Mouse (Mus musculus): ENCODE measurements around the gene Trp53. TPM values are rescaled to one million over a fixed set of nuclear protein-coding genes. Genes with fewer than 3 reads are reported as not detected.
"Not testable (repeated sequence)": the region's sequence is repeated elsewhere in the genome, so short reads cannot be mapped to it uniquely, and the experiment has no call there.

Gene Trp53
- total RNA-seq, 2 experiments from 2014 or later, result 38.0 to 39.1 TPM

DNA sequence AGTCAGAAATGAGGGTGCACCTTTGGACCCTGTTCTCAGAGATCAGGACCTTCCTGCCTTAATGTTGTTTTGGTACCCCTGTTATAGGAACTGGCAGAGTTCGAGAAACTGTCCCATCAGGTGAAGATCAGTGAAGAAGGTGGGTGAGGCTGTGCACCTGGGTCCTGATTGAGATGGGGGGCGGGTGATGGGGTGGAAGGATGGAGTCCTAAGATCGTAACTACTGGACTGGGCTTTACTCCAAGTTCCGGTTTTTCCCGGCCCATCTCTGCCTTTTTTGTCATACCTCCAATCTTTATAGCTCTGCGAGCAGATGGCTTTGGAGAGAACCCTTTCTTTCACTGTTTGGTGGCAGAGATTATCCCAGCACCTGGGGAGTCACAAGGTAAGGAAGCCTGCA is 42.2 kb downstream of the Trp53 start:
- DNase-seq, result peak; percentile 13
- intact Hi-C loops (cut with DNase I), result no loop called here

DNA sequence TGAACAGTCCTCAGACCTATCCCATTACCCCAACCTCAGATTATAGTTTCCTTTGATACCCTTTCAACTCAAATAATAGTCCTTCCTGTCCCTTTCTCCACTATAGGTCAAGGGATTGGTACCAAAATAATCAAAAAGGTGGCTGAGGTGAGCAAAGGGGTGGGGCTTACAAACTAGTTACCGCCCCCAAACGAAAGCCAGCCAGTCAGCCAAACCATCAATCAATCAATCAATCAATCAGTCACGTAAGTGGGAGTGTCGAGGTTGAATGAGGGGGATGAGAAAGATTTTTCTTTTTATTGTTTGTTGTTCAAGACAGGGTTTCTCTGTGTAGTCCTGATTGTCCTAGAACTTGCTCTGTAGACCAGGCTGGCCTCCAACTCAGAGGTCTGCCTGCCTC is 42.8 kb downstream of the Trp53 start:
- DNase-seq, result no peak
- intact Hi-C loops (cut with DNase I), result no loop called here

DNA sequence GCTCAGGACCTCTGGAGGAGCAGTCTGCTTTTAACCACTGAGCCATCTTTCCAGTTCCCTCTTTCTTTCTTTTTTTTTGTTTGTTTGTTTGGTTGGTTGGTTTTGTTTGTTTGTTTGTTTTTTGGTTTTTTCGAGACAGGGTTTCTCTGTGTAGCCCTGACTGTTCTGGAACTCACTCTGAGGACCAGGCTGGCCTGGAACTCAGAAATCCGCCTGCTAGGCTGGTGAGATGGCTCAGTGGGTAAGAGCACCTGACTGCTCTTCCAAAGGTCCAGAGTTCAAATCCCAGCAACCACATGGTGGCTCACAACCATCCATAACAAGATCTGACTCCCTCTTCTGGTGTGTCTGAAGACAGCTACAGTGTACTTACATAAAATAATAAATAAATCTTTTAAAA is 44.2 kb downstream of the Trp53 start:
- intact Hi-C loops (cut with DNase I); DNase-seq: not testable (repeated sequence)

DNA sequence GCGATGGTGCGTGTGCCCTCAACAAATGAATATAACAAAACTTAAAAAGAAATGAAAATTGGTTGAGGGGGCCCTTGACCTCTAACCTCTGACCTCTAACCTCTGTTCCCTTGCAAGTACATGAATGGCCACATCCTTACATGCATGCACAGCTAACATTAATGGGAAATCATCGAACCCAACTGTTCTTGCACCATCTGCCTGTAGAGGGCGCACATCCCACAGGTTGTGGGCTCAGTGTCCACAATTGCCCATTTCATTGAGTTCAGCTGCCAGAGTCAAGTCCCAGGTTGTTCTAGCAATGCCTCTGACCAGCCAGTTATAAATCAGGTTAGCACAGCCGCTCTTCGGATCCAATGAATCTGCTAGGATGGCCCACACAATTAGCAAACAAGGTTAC is 48.1 kb downstream of the Trp53 start:
- intact Hi-C loops (cut with DNase I), result no loop called here
- DNase-seq, result peak; percentile 77

DNA sequence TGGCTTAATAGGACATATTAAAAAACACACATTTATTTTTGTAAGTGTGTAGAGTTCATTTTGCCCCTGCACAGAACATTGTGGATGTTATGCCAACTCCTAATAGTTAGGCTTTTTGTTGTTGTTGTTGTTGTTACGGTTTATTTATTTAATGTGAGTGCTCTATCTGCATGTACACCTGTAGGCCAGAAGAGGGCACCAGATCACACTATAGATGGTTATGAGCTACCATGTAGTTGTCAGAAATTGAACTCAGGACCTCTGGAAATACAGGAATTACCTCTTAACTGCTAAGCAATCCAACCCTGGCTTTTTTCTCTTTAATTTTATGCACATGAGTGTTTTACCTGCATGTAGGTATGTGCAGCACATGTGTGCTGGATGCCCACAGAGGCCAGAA is 49.6 kb downstream of the Trp53 start:
- no peak for DNase-seq
- intact Hi-C loops (cut with DNase I), result no loop called here

DNA sequence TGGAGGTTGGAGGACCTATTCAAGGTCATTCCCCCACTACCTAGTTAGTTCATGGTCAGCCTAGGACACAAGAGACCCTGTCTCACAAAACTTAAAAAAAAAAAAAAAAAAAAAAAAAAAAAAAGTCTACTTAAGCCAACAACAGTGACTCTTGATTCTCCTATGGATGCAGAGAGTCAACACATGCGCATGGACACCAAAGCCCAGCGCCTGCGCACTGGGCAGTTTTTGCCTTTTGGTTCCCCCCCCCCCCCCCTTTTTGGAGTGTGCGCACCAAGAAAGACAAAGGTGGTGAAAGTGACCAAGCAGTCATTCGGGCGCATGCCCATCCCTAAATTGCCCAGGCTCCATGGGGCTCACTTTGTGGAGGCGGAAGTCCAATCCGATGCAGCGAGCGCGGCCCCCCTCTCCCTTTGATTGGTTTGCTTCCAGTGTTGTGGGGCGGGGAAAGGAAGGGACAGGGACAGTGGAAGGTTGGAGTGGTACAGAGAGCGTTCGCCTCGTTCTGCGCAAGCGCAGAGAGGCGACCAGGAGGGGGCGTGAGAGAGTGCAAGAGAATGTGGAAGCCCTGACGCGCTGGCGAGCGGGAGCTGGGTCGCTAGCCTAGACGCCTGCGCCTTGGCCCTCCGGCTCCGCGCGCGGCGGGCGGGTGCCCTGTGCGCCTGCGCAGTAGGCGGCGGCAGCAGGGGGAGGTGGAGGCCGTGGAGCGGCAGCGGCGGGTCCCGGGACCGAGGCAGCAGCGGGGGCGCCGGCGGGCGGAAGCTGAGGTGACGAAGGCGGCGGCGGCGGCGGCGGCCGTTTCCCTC is 52.3 kb downstream of the Trp53 start, which contains the start of gene Fxr2:
Fxr2 (plus strand) TSS at position 707 of the 806 bp plus-strand sequence.
- intact Hi-C loops (cut with DNase I), result no loop called here
- peak; percentile 100 for DNase-seq

DNA sequence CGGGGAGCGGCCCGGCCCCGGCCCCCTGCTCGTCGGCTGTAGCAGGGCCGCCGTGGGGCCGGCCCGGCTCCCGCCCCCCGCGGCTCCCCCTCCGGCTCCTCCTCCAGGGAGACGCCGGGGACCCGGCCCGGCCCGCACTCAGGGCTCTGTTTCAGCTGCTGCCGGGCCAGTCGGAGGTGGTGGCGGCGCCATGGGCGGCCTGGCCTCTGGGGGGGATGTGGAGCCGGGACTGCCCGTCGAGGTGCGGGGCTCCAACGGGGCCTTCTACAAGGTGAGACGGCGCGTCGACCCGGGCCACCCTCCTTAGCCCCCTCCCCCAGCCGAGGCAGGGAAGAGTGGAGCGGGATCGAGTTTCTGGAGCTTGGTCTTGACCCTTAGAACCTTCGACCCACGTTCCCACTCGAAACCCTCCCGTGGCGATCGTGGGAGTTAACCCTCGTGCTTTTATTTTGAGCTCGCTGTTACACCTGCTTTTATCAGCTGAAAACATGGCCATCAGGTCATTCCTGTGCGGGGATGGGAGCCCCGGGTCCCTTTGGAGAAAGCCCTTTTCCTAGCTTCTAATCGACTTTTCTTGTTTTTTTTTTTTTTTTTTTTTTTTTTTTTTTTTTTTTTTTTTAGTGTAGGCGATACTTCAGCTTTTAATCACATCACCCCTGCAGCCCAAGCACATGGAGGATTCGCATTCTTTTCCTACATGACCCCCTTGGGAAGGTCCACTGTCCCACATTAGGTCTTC is 53.1 kb downstream of the Trp53 start:
- intact Hi-C loops (cut with DNase I), result no loop called here
- DNase-seq, result no peak

DNA sequence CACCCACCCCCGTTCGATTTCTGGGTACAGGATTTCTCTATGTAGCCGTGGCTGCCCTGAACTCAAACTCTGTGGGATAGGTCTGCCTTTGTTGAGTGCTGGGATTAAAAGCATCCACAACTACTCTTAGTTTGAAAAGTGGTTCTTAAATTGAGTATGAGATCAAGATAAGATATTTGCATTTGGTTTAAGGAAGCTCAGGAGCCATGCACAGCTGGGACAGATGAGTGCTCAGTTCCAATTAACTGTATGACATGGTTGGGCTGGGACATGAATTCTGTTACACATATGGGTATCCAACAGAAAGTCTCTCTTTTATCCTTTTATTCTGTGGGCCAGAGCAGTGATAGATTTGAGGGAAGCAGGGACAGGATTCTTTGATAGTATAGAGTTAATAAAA is 55.3 kb downstream of the Trp53 start:
- DNase-seq, result no peak
- intact Hi-C loops (cut with DNase I), result no loop called here

Small RNAs within 50 kb of the gene (microRNA-seq; reads per million reads assigned to microRNA genes)
- not detected for gene Mir467f

Other genes with a start within 250 kb of the Trp53 start
- 10 to 100 TPM; 77.3 to 89.1 TPM for gene Rnf227, start 239.9 kb upstream of the Trp53 start, total RNA-seq (2021)
- 100 to 1,000 TPM; 552 to 572 TPM for gene Chd3, start 211.0 kb upstream of the Trp53 start, total RNA-seq (2021)
- gene Naa38, start 184.9 kb upstream of the Trp53 start, total RNA-seq (2021), result 10 to 100 TPM; 60.2 to 63.9 TPM
- gene Cyb5d1, start 184.7 kb upstream of the Trp53 start, total RNA-seq (2021), result 10 to 100 TPM; 36.3 to 41.1 TPM
- 1 to 10 TPM; 3.1 to 4.2 TPM for gene Tmem88, start 182.1 kb upstream of the Trp53 start, total RNA-seq (2021)
- 10 to 100 TPM; 77.2 to 85.8 TPM for gene Kdm6b, start 166.7 kb upstream of the Trp53 start, total RNA-seq (2021)
- 1 to 10 TPM; 9.3 to 9.7 TPM for gene Dnah2, start 31.2 kb upstream of the Trp53 start, total RNA-seq (2021)
- 100 to 1,000 TPM; 180 to 225 TPM for gene Efnb3, start 20.2 kb upstream of the Trp53 start, total RNA-seq (2021)
- 1 to 10 TPM; 8.5 to 8.6 TPM for gene Wrap53, start 104 bp upstream of the Trp53 start, total RNA-seq (2021)
- 100 to 1,000 TPM; 166 to 200 TPM for gene Atp1b2, start 25.6 kb downstream of the Trp53 start, total RNA-seq (2021)
- not detected for gene Shbg, start 37.5 kb downstream of the Trp53 start, total RNA-seq (2021)
- gene Sat2, start 41.7 kb downstream of the Trp53 start, total RNA-seq (2021), result 10 to 100 TPM in 1 of 2 experiments, 1 to 10 TPM in 1; 8.7 to 12.4 TPM
- 100 to 1,000 TPM in 1 of 2 experiments, 10 to 100 TPM in 1; 98.2 to 107 TPM for gene Fxr2, start 52.6 kb downstream of the Trp53 start, total RNA-seq (2021)
- not detected for gene Sox15, start 75.0 kb downstream of the Trp53 start, total RNA-seq (2021)
- gene Mpdu1, start 82.3 kb downstream of the Trp53 start, total RNA-seq (2021), result 10 to 100 TPM; 83.6 to 85.3 TPM
- 1 to 10 TPM; 7.1 to 8.5 TPM for gene Cd68, start 85.8 kb downstream of the Trp53 start, total RNA-seq (2021)
- 100 to 1,000 TPM; 661 to 680 TPM for gene Eif4a1, start 92.1 kb downstream of the Trp53 start, total RNA-seq (2021)
- 100 to 1,000 TPM; 117 to 129 TPM for gene Senp3, start 101.7 kb downstream of the Trp53 start, total RNA-seq (2021)
- 1 to 10 TPM in 1 of 2 experiments, under 1 TPM in 1; 0.93 to 1.3 TPM for gene Tnfsf13, start 105.4 kb downstream of the Trp53 start, total RNA-seq (2021)
- 1 to 10 TPM; 6.4 to 8.7 TPM for gene Tnfsf12, start 115.5 kb downstream of the Trp53 start, total RNA-seq (2021)
- gene Tnfsfm13, start 115.7 kb downstream of the Trp53 start, total RNA-seq (2021), result under 1 TPM; 0.30 to 0.97 TPM
- 10 to 100 TPM; 49.6 to 54.6 TPM for gene Polr2a, start 178.3 kb downstream of the Trp53 start, total RNA-seq (2021)
- gene Slc35g3, start 181.6 kb downstream of the Trp53 start, total RNA-seq (2021), result not detected
- 10 to 100 TPM; 47.9 to 52.5 TPM for gene Zbtb4, start 185.6 kb downstream of the Trp53 start, total RNA-seq (2021)
- gene Chrnb1, start 215.6 kb downstream of the Trp53 start, total RNA-seq (2021), result 1 to 10 TPM in 1 of 2 experiments, under 1 TPM in 1; 0.48 to 1.5 TPM
- gene Fgf11, start 221.5 kb downstream of the Trp53 start, total RNA-seq (2021), result 10 to 100 TPM; 25.2 to 29.6 TPM
- not detected for gene Tmem102, start 225.3 kb downstream of the Trp53 start, total RNA-seq (2021)
- gene Gm39566, start 234.9 kb downstream of the Trp53 start, total RNA-seq (2021), result not detected
- not detected for gene Spem2, start 238.1 kb downstream of the Trp53 start, total RNA-seq (2021)
- gene Spem1, start 241.8 kb downstream of the Trp53 start, total RNA-seq (2021), result 1 to 10 TPM in 1 of 2 experiments, under 1 TPM in 1; 0.93 to 1.1 TPM